Mouse (Mus musculus) embryo, embryonic 11 days (tissue): ENCODE data around the gene Upk3a.
A peak's percentile ranks its signal among the peaks of the same experiment; 100 is the strongest.

Source experiments
- DNase-seq: peaks from one replicate; pipeline ENCODE4 v3.0.0-alpha.2; 2015

Gene Upk3a

DNA sequence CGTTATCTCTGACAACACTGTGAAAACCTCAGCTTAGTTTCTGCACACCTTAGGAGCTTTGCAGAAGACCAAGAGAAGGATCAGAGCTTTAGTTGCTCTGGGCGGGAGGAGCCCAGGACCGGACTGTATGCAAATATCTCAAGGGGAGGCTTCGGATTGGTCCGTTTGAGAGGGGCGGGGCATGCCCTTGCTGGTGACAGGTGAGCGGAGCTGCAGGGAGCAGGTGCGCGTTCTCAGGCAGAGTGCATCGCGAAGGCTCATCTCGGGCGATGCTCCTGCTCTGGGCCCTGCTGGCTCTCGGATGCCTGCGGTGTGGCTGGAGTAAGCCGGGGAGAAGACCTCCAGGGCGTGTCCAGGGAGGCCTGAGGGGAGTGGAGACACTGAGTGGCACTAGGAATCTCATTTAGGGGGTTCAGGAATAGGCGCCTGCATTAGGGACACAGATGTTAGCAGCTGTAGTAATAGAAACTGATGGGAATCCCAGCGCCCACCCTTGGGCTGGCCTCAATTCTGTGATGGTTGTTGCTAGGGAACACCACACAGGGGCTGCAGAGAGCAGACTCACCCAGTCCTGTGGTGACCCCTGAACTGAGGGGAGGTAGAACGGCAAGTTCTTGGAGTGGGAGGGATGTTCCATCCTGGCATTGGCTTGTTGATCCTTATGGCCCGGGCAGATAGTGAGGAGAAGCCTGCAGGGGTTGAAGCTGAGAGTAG is at the start of gene Upk3a:
TSS of gene Upk3a (plus strand) at position 191 of the 714 bp plus-strand sequence.
- DNase-seq = no peak

DNA sequence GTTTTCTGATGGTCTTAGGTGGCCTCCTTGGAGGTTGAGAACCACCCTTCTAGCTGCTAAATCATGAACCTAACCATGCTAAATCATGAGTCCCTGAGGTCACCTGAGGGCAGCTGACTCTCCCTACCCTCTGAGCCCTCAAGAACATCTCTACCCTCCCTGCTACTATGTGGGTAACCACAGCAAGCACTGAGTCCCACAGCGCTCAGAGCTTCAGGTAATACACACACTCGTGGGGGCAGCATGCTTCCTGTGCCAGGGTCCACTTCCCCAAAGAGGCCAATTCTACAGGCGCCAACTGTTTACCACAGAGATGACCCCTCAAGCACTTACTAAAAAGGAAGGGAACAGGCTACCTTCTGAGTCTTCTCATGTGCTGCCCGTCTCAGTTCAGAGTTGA is 48.4 kb upstream of the Upk3a start:
- no peak for DNase-seq

DNA sequence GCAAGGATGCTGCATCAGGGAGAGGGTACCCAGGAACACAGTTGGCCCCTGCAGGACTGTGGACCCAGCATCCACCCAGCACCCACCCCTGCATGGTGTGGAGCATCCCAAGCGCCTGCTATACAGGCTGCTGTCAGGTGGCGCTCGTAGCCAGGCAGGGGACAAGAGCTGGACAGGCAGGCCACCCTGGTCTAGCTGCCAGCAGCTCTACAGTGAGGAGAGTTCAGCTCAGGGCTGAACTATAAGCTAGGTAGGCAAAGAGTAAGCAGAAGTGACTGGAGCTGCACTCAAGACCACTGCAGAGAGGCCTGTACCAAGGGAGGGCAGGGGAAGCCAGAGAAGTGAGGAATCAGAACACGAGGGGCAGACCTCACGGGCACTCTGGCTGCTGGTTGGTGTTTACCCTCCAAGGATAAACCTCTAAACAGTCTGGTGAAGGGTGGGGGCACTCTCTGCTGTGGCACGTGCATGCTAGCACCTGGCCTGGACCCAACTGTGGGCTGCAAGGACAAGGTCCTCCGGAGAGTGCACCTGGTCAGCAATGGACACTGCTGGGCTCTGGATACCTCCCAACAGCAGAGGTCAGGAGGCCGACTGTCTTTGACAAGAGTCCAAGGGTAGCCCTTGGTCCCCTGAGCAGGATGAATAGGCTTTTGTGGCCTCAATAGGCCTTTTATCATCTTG is 43.9 kb upstream of the Upk3a start:
- no peak for DNase-seq

DNA sequence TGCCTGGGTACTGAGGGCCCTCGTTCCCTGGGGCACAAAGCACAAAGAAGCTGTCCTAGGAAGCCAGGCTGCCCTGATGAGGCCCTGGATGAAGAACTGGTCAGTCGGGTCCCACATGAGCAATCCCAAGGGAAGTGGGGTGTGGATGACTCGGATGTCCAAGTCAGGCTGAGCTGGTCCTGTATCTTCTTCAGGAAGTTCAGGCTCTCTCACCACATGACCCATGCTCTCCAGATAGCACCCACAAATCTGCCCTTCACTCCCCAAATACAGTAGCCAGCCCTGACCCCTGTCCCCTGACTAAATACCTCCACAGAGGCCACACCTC is 43.4 kb upstream of the Upk3a start:
- no peak for DNase-seq

DNA sequence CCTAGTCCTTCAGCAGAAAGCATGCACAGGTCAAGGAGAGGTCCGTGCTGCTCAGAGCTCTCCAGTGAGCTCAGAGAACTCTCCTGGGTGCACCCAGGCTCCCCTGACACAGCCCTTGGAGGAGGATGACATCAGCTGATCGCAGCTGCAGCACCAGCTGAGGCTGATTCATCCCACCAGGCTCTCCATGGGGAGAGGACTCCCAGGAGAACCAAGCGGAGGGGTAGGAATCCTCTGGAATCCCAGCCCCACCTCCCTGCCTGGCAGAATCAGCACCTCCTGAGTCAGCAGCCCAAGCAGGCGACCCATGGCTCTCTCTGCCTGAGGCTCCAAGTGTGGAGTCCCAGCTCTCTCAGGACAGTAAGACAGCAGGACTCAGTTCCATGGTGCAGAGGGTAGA is 41.2 kb upstream of the Upk3a start:
- no peak for DNase-seq

DNA sequence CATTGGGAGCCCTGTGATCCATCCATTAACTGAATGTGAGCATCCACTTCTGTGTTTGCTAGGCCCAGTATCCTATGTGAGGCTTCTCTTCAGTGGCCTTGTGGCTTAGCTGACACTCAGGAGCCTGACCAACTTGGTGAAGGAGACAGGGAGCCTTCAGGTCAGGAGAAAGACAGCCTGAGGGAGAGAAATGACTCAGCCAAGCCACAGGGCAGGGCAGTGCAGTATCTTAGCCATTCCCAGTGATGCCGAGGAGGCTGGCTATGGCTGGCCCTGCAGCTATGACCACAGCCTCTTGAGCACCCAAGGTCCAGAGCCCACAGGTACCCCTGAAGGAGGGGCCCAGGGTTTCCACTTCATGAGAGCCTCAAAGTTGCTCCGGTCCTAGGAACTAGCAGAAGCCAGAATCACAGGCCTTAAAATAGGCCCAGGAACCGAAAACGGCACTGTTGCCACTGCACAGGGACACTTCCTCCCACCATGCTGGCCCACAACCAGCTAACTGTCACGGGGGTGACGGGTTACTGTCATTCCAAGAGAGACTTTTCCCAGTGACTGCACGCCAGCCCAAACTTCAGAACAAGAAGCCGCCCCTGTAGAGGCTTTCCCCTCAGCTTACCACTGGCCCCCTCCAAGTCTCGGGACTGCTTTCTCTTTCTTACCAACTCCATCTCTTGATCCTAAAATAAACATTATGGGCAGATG is 35.2 kb upstream of the Upk3a start:
- DNase-seq = no peak

DNA sequence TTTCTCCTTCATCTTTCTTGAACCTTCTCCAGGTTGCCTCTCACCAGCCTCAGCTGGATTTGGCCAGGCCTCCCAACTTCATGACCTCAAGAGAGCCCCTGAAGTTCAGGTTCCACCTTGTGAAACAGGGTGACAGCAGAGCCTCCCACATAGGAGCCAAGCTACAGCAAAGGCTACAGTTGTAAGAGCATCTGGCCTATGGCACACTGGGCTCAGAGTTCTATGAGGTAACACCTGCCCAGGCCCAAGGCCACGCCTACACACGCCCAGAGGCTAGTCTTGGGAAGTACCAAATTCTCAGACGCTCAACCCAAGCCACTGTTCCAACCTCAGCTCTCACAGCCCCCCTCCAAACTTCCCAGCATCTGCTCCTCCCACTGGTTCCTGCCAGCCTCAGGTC is 34.1 kb upstream of the Upk3a start:
- DNase-seq = no peak

DNA sequence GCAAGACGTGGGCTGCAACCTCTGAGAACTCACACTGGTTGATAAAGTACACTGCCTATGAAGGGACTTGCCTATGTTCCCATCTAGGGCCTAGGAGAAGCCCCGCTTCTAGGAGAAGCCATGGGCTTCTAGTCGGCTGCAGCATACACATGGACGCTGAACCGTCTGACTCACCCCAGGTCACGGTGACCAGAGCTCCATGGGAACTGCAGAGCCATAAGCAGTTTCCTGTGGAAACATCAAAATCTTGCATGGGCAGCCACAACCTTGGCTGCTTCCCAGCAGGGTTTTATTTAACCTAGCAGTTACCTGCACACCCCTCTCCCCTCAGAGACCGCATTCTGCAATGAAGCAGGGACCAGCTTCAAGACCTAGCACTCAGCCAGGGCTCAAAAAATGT is 33.2 kb upstream of the Upk3a start:
- no peak for DNase-seq

DNA sequence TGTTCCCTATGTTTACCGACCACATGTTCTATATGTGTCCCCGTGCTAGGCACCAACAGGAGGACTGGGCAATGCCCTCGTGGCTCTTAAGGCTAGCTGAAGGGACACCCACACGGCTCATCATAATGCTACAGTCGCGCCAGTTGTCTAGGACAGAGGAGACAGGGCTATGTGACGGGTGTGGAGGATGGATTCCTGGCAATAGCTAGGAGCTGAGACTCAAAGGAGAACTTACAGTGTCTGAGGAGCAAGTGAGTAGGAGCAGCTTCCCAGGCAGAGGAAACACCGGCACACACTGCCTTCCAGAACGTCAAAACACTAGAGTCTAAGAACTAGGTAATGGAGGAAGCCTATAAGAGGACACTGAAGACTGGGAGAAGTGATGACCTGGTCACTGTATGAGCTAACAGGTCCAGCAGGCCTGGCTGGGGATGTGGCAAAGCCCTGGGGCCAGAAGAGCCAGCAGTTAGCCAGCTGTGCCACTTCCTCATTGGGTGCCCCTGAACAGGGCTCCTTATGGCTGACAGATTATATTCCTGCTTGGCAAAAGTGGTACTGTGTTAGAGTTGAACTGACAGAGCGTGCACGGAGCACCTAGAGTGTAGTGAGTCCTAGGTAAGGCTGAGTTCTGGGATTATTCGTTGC is 31.3 kb upstream of the Upk3a start:
- DNase-seq = no peak

DNA sequence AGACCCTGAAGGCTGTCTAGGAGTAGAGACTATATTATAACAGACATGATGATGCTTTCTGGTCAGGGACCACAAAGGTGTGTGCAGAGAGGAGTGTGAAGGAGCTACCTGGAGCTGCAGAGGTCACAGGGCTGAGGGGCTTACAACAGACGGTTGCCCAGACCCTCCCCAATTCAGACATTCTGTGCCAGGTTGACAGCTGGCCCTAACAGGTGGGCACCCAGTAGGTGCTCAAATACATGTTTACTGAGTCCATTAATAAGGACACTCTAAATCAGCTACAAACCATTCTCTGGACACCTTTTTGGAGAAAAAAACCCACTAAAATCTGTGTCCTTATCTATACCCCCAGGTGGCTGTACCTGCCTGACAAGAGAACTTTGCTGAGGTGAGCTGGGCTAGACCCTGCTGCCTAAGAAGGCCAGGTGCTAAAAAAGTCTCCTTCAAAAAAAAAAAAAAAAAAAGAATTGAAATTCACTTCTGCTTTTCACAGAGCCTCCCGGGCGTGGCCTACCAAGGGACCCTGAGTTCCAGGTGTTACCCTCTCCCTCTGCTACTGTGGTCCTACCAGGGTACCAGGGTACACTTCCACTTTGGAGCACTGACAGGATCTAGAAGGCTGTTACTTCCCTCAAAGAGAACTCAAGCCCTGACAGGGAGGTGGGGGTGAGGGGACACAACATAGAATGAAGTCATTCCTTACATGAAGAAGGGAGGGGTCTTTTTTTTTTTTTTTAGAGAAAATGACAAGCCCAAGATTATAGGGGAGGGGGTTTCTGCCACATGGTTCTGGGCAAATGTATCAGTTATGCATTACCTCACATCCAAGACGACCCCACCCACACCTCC is 30.5 kb upstream of the Upk3a start:
- DNase-seq = no peak

DNA sequence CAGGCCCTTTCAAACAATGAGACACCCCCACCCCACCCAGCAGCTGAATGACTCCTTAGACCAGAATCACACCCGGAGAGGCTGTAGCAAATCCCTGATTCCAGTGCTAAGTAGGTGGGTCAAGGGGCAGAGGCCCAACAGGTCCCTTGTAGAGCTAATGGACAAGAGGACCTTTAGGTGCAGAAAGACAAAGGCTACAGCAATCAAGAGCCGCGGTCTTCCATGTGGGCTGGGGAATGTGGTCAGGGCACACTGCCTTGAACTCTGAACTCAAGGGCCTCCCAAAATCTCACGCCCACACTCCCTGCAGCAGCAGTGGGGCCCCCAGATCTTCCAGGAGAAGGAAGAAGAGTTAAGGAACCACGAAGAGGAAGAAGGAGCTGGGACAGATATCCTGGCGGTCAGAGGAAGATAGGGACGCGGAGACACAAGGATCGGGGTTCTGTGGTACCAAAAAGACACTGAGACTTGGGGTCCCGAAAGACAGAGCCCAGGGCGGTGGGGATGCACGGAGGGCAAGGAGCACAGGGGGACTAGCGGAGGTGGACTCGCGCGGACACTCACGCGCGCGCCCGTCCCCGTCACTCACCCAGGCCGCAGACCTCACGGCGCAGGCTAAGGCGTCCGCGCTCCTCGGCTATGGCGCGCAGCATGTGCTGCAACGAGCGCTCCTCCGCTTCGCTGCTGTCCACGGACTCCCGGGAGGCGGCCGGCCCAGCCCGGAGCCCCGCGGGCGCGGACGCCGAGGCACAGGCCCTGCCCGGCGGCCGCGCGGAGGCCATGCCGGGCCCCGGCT is 29.7 kb upstream of the Upk3a start:
- DNase-seq = peak; percentile 69

DNA sequence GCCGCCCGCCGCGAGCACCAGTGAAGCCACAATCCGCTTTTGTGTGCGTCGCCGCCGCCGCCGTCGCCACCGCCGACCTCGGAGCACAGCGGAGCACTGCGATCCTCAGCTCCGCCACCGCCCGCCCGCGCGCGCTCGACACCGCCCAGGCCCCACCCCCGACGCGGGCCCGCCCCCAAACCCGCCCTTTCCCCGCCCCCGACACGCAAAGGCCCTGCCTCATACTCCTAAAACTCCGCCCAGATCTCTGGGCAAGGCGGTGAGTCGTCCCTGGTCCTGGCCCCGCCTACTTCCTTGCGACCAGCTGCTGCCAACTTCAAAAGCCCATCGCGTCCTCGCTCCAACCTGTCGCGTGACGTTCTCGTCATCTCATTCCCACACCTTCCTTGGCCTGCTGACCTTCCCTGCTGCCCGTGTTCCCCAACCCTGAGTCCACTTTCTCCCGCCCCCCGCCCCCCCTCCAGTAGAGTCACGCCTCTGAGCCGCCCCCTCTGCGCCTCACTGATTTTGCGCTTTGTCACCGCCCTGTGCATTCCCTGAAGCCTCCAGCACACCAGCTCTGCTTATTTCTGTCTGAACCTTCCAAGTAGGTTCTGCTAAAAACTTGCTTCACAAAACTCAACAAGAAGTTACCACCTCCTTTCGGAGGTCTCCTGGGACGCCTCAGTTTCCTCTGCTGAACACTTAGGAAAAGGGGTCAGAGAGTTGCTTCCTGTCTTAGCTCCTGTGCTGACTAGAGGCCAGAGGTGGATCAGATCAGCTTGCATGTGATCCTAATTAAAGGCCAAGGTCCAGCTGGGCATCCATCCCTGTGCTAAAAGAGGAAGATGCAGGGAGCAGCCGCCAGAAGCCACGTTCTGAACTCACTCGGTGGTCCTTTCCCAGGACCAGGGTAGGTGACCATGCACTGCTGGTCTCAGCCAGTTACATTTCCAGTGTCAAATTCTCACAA is 28.8 kb upstream of the Upk3a start, which contains the start of gene 5031439G07Rik:
TSS of gene 5031439G07Rik (minus strand) at position 678 of the 952 bp plus-strand sequence.
- DNase-seq = peak; percentile 99

DNA sequence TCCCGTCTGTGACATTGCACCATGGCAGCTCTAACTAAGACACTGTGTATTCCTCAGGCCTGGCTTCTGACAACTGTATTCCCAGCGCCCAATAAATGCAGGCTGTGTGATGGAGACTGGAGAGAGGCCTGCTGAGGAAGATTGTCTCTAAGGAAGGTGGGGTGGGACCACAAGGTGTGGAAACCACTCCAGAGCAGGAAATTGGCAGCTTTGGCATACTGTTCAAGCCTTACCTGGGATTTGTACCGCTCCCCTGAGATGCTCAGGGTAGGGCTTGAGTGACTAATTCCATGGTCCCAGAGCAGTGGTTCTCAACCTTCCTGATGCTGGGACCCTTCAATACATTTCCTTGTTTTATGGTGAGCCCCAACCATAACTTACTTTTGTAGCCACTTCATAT is 27.8 kb upstream of the Upk3a start:
- no peak for DNase-seq

DNA sequence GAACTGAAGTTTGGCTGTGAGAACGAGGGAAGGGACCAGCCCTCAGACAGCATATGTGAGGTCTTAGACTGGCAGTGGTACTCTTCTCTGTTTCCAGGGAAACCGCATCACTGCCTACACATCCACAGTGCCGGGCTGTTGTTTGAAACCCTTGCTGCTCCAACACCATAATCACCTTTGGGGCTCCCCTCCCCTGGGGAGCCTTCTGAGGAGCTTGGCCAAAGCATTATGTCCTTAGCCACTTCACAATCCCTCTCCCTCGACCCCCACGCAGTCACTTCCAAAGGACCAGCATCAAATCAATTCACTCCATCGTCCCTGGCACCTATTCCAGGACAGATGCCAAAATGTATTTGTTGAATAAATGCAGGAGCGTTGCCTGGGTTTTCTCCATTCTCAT is 27.2 kb upstream of the Upk3a start:
- no peak for DNase-seq

DNA sequence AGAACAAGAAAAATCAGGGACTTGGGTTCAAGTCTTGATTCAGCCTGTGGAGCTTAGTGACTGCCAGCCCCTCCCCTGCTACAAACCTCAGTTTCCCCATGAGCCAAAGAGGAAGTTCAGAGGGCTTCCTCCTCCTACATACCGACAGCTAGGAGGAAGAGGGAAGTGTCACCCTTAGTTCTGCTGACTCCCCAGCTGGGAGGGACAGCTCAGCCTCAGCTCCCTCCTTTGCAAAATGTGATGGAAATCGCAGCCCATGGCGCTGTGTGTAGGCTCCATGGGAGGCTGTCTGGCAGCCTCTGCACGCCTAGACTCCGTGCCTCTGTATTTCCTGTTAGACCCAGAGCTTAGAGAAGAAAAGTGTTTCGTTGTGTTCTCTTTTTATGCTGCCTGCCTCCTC is 22.4 kb upstream of the Upk3a start:
- DNase-seq = no peak

DNA sequence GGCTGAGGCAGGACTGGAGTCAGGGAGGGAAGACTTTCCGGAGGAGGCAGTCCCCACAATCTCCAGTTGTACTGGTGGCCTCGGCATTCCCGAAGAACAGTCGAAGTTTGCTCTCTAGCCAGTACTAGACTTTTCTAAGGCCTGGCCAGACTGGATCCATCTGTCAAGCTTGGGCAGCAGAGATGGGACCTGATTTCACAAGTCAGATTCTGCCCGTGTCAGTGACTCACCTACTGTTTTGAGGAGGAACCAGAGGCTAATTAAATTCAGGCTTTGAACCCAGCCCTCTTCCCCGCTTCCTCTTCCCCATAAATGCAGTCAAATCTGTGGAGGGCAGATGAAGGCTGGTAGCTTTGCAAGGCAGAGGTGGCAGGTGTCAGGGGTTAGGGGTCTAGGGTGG is 21.9 kb upstream of the Upk3a start:
- no peak for DNase-seq

DNA sequence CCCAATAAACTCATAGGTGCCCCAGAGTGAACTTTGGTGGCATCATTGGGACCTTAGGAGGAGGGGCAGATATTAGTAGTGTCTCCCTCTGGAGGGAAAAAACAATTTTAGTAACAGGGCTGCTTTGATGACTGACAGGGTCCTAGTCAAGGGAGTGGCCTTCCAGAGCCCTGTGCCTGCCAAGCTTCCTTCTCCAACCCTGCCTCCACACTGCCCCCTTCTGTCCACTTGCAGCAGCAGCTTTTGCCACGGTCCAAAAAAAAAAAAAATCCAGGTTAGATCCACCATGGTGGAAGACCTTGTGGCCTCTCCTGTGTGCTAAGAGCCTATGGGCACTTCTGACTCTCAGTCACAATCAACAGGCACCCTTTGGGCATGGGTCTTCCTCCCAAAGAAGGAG is 21.0 kb upstream of the Upk3a start:
- DNase-seq = peak; percentile 75

DNA sequence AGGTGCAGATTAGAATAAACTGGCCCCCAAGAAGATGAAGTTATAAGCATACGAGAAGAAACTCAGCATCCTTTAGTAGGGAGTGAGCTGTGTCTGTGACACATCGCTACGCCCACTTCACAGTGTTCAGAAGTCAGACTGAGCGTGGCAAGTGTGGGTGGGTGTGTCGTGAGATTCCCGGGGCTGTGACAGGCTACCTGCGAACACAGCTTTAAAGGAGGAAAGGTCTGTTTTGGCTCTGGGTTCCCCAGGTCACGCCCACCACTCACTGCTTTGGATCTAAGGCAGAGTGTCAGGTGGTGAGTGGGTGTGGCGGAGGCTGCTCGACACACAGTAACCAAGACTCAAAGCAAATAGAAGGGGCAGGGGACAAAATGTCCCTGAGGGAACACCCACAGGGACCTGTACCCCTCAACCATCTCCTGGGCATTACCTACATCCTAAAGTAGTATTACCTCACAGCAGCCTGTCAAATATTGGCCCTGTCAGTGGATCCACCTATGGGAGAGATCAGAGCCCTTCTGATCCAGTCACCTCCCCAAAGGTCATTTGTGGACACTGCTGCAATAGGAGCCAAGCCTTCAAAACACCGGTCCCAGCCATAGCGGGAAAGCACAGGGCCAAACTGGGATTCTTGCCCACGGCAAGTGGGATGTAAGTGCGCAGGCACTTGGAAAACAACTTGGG is 19.0 kb upstream of the Upk3a start:
- DNase-seq = no peak

DNA sequence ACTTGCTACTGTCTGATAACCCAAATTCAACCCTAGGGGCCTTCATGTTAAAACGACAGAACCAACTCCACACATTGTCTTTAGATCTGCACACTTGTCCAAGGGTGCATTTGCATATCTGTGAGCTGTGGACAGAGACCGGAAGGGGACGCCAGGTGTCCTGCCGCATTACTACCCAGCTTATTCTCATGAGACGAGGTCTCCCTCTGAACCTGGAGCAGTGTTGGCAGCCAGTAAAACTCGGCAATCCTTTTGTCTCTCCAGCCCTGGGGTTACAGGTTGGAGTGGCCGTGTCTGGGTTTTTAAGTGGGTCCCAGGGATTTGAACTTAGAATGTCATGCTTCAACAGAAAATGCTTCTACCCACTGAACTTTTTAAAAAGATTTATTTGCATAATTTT is 17.0 kb upstream of the Upk3a start:
- DNase-seq = no peak
